Mouse (Mus musculus) midbrain, postnatal 0 days (tissue): ENCODE results near the gene Tekt3. TPM values are rescaled to one million over a fixed set of nuclear protein-coding genes. Genes with fewer than 3 reads are reported as not detected.

Source experiments
- ATAC-seq: fragments of 200-750 bp; cut with Nextera tagmentation; 2 replicates; pipeline ENCODE4 v1.8.0; 2017; ENCODE audit warnings: moderate number of reproducible peaks, mild to moderate bottlenecking, moderate TSS enrichment, moderate library complexity; ENCODE audit not compliant: low FRiP score
- DNase-seq: peaks from one replicate; pipeline ENCODE4 v3.0.0-alpha.2; 2015; ENCODE audit warnings: low spot score
- H3K27ac ChIP-seq: fragments of 300-500 bp; sonication (generic); 2 replicates; pipeline ENCODE4 v1.5.1; 2014; ENCODE audit warnings: low read depth, mild to moderate bottlenecking, low read length, mixed read lengths
- H3K27me3 ChIP-seq: fragments of 300-500 bp; sonication (generic); 2 replicates; pipeline ENCODE4 v1.6.1; 2014; ENCODE audit warnings: low read length, control low read depth, mixed read lengths; ENCODE audit not compliant: insufficient read depth
- H3K36me3 ChIP-seq: fragments of 300-500 bp; sonication (generic); 2 replicates; pipeline ENCODE4 v1.6.1; 2014; ENCODE audit warnings: low read length, control low read depth, mixed read lengths; ENCODE audit not compliant: insufficient read depth
- H3K4me1 ChIP-seq: fragments of 300-500 bp; sonication (generic); 2 replicates; pipeline ENCODE4 v1.6.1; 2014; ENCODE audit warnings: mild to moderate bottlenecking, control low read depth, antibody characterized with exemption, low read length, mixed read lengths; ENCODE audit not compliant: insufficient read depth
- H3K4me2 ChIP-seq: fragments of 300-500 bp; sonication (generic); 2 replicates; pipeline ENCODE4 v1.6.1; 2014; ENCODE audit warnings: low read depth, mild to moderate bottlenecking, low read length, mixed read lengths; ENCODE audit not compliant: poor library complexity, severe bottlenecking
- H3K4me3 ChIP-seq: fragments of 300-500 bp; sonication (generic); 2 replicates; pipeline ENCODE4 v1.5.1; 2014; ENCODE audit warnings: low read depth, mild to moderate bottlenecking, low read length, moderate library complexity
- H3K9ac ChIP-seq: fragments of 300-500 bp; sonication (generic); replicated peaks from 2 replicates; pipeline ENCODE4 v1.6.1; 2014; ENCODE audit warnings: mild to moderate bottlenecking, low read length, moderate library complexity, mixed read lengths; ENCODE audit not compliant: poor library complexity, severe bottlenecking
- H3K9me3 ChIP-seq: fragments of 300-500 bp; sonication (generic); 2 replicates; pipeline ENCODE4 v1.6.1; 2016; ENCODE audit warnings: low read length, control low read depth
- CTCF ChIP-seq: IDR thresholded peaks from 2 replicates; pipeline ENCODE4 v1.5.1; 2016; ENCODE audit warnings: antibody characterized with exemption, mild to moderate bottlenecking
- WGBS: fragments of 180-500 bp; shearing (Covaris S2); extraction: QIAGEN DNeasy Blood & Tissue Kit; methylation state at CpG from one replicate; pipeline ENCODE4 v1.1.7; 2014; 5-methylcytosine and 5-hydroxymethylcytosine counted together
- polyA plus RNA-seq: library from polyadenylated mRNA; unstranded; fragments of >200 nt; fragmentation: Nextera tagmentation; extraction: Ambion mirVana; gene quantifications from 2 replicates; pipeline ENCODE4 v1.2.1, GENCODE M21; 2015
- total RNA-seq: library from RNA; depleted of rRNA; stranded (reverse); fragments of >200 nt; gene quantifications from 2 replicates; pipeline ENCODE4 v1.2.3, GENCODE M21; 2014

Gene Tekt3
- total and polyA plus RNA-seq, 2 experiments from 2014 or later, result 0.20 TPM; not detected in 1

DNA sequence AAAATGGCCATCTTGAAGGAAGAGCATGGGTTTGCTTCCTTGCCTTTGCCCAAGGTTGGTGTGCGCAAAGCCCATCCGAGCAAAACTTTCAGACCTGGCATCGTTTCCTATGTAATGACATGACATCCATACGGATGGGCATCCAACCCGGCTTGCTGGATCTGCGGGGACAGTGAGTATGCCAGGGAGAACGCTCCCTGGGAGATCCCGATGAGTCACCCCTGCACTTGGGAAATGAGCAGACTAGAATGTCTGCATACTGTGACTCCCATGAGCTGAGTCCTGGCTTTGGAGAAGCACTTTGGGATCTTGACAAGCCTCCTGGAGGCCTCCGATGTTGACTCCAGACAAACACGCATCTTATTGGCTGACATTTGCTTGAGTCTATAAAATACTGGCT lies 9.5 kb upstream of the Tekt3 start:
- WGBS, result 96% methylated on average over 10 of the region's 10 CpGs

GRCm38 (mm10) chr11:63055596-63055995 lies 5.9 kb upstream of the Tekt3 start:
- no peak overlapping the region for H3K9ac ChIP-seq
- H3K4me1 ChIP-seq, result no peaks in the 10 kb centered on the region
- no peaks in the 10 kb centered on the region for H3K36me3 ChIP-seq
- ATAC-seq (no peak), DNase-seq (no peak)
- no peak for TF ChIP-seq CTCF
- H3K27me3 ChIP-seq, result no peaks in the 10 kb centered on the region
- no peaks in the 10 kb centered on the region for H3K9me3 ChIP-seq
- H3K4me2 ChIP-seq, result no peak overlapping the region
- 90% methylated on average over 7 of the region's 7 CpGs for WGBS
- H3K27ac ChIP-seq, result no peak overlapping the region
- no peak overlapping the region for H3K4me3 ChIP-seq

More for the DNA sequence above, 9.5 kb upstream of the Tekt3 start:
- no peak for DNase-seq
- H3K4me3 ChIP-seq, result no peak overlapping the region
- no peaks in the 10 kb centered on the region for H3K4me1 ChIP-seq
- H3K36me3 ChIP-seq, result no peaks in the 10 kb centered on the region
- no peak overlapping the region for H3K27ac ChIP-seq
- H3K9me3 ChIP-seq, result no peaks in the 10 kb centered on the region
- no peak overlapping the region for H3K9ac ChIP-seq
- no peaks in the 10 kb centered on the region for H3K27me3 ChIP-seq
- no peak overlapping the region for H3K4me2 ChIP-seq
- no peak for ATAC-seq
- no peak for TF ChIP-seq CTCF

- Histone ChIP-seq H3K9me3 (no peaks in the 10 kb centered on the region), H3K27ac (no peak overlapping the region), H3K4me2 (no peak overlapping the region), H3K4me3 (no peak overlapping the region), H3K9ac (no peak overlapping the region), H3K36me3 (no peaks in the 10 kb centered on the region), H3K4me1 (no peaks in the 10 kb centered on the region), H3K27me3 (no peaks in the 10 kb centered on the region)
- 76% methylated on average over 5 of the region's 5 CpGs for WGBS
- ATAC-seq (no peak), DNase-seq (no peak)
- no peak for TF ChIP-seq CTCF
Observed at GRCm38 (mm10) chr11:63058375-63058952, 3.0 kb upstream of the Tekt3 start.

- ATAC-seq (no peak), DNase-seq (no peak)
- TF ChIP-seq CTCF, result no peak
- 93% methylated on average over 1 of the region's 1 CpGs for WGBS
- H3K4me3 ChIP-seq, result no peak overlapping the region
- no peak overlapping the region for H3K4me2 ChIP-seq
- no peak overlapping the region for H3K27ac ChIP-seq
- H3K27me3 ChIP-seq, result no peaks in the 10 kb centered on the region
- H3K36me3 ChIP-seq, result no peaks in the 10 kb centered on the region
- no peaks in the 10 kb centered on the region for H3K4me1 ChIP-seq
- H3K9me3 ChIP-seq, result no peaks in the 10 kb centered on the region
- H3K9ac ChIP-seq, result no peak overlapping the region
Observed at GRCm38 (mm10) chr11:63059911-63060310, 1.5 kb upstream of the Tekt3 start.

DNA sequence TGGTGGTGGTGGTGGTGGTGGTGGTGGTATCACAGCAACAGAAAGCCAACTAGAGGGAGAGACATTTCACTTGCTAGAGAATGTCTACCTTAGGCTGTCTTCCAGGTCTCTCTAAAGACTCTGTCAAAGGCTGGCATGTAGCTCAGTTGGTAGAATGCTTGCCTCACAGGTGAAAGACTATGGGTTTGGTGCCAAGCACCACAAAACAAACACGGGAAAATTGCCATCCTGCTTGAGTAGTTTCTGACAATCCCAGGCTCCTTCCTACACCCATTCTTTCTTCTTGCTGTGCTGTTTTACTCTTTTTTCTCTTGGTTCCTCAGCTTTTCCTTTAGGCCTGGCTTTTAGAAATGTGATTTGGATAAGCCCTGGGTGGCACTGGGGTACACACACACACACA lies 5.1 kb downstream of the Tekt3 start:
- Histone ChIP-seq H3K9ac (no peak overlapping the region), H3K4me1 (no peaks in the 10 kb centered on the region), H3K9me3 (no peaks in the 10 kb centered on the region), H3K27ac (no peak overlapping the region), H3K4me3 (no peak overlapping the region), H3K36me3 (no peaks in the 10 kb centered on the region), H3K27me3 (no peaks in the 10 kb centered on the region), H3K4me2 (no peak overlapping the region)
- ATAC-seq (no peak), DNase-seq (no peak)
- 89% methylated on average over 1 of the region's 1 CpGs for WGBS
- no peak for TF ChIP-seq CTCF

GRCm38 (mm10) chr11:63070081-63070480 lies 8.6 kb downstream of the Tekt3 start:
- no peak for TF ChIP-seq CTCF
- Histone ChIP-seq H3K27me3 (no peaks in the 10 kb centered on the region), H3K4me3 (no peak overlapping the region), H3K9me3 (no peaks in the 10 kb centered on the region), H3K4me1 (no peaks in the 10 kb centered on the region), H3K36me3 (no peaks in the 10 kb centered on the region), H3K27ac (no peak overlapping the region), H3K4me2 (no peak overlapping the region), H3K9ac (no peak overlapping the region)
- ATAC-seq, result no peak
- no peak for DNase-seq
- 93% methylated on average over 17 of the region's 17 CpGs for WGBS
